Mouse (Mus musculus): ENCODE measurements around the gene Kifc1. TPM values are rescaled to one million over a fixed set of nuclear protein-coding genes. Genes with fewer than 3 reads are reported as not detected.
A peak's percentile ranks its signal among the peaks of the same experiment; 100 is the strongest.
"Not testable (repeated sequence)": the region's sequence is repeated elsewhere in the genome, so short reads cannot be mapped to it uniquely, and the experiment has no call there.

Kifc1 gene
- polyA plus RNA-seq, 1 experiment from 2014 or later: 54.0 TPM

DNA sequence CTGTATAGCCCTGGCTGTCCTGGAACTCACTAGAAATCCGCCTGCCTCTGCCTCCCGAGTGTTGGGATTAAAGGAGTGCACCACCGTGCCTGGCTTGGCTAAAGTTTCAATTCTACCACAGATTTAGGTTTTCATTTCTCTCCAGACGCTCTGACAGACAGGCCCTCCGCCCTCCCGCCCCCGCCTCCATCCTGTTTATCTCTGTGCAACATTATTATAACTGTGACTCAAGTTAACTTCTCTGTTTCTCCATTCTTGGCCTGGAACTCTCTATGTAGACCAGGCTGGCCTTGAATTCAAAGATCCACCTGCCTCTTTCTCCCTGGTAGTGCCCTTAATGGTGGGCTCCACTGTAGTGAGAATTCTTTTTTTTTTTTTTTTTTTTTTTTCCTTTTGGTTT is 12.0 kb upstream of the Kifc1 start:
- ChIA-PET POLR2A (no interaction called here), CTCF (no interaction called here)
- in situ Hi-C loops (cut with MboI; ENCODE audit: low pct_unique_long_range_greater_than_20kb): no loop called here
- no peak for ATAC-seq
- TF ChIP-seq CTCF (IDR thresholded peaks at IDR 0.05): no peak
- no peaks in the 10 kb centered on the region for H3K27me3 ChIP-seq
- no peak for DNase-seq (ENCODE audit: low read depth, low spot score)

DNA sequence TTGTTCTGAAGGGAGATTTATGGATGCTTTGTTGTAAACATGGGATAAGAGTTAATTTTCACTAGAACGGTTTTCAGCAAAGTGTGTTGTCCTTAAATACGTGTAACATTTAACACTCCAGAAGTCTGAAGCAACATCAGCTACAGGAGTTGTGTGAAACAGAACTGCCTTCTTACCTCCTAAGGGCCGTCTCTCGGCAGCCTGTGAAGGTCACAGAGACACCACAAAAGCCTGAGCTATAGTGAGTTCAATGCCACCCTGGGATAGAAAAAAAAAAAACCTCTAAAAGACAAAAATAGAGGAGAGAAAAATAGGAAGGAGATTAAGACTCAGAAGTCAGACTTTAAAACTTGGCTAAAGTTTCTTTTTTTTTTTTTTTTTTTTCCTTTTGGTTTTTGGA is 11.6 kb upstream of the Kifc1 start:
- no peak for TF ChIP-seq CTCF (IDR thresholded peaks at IDR 0.05)
- DNase-seq (ENCODE audit: low read depth, low spot score) (no peak), ATAC-seq (no peak)
- in situ Hi-C loops (cut with MboI; ENCODE audit: low pct_unique_long_range_greater_than_20kb): no loop called here
- ChIA-PET POLR2A (no interaction called here), CTCF (no interaction called here)
- H3K27me3 ChIP-seq: no peaks in the 10 kb centered on the region

DNA sequence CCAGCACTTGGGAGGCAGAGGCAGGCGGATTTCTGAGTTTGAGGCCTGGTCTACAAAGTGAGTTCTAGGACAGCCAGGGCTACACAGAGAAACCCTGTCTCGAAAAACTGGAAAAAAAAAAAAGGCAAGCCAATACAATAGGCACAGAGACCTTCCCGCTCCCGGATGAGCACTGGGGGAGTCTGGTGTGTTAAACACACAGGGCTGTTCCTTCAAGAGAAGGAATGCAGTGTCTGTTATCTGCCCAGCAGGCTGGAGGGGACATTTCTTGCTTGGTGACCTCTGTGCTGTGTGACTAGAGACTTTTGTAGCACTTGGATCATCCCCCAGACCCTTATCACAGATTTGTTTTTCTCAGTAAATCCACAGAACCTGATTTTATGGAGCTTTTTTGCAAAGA is 11.2 kb upstream of the Kifc1 start:
- TF ChIP-seq CTCF (IDR thresholded peaks at IDR 0.05): no peak
- in situ Hi-C loops (cut with MboI; ENCODE audit: low pct_unique_long_range_greater_than_20kb): no loop called here
- no peaks in the 10 kb centered on the region for H3K27me3 ChIP-seq

DNA sequence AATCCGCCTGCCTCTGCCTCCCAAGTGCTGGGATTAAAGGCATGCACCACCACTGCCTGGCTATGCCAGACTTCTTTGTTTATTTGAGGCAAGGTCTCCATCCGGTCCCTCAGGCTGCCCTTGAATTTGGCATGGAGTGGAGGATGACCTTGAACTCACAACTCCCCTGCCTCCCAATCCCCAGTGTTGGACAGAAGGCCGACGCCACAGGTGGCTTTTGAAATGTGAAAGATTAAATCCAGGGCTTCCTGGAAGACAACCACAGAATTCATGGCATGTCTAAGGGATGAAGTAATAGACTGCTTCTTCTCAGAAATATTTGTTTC is 10.5 kb upstream of the Kifc1 start:
- ChIA-PET POLR2A (no interaction called here), CTCF (no interaction called here)
- no peaks in the 10 kb centered on the region for H3K27me3 ChIP-seq
- TF ChIP-seq CTCF (IDR thresholded peaks at IDR 0.05): no peak
- no peak for ATAC-seq
- DNase-seq (ENCODE audit: low read depth, low spot score): no peak
- in situ Hi-C loops (cut with MboI; ENCODE audit: low pct_unique_long_range_greater_than_20kb): no loop called here

More for the DNA sequence above, 11.2 kb upstream of the Kifc1 start:
- DNase-seq (ENCODE audit: low read depth, low spot score) (no peak), ATAC-seq (no peak)
- ChIA-PET CTCF (no interaction called here), POLR2A (no interaction called here)

DNA sequence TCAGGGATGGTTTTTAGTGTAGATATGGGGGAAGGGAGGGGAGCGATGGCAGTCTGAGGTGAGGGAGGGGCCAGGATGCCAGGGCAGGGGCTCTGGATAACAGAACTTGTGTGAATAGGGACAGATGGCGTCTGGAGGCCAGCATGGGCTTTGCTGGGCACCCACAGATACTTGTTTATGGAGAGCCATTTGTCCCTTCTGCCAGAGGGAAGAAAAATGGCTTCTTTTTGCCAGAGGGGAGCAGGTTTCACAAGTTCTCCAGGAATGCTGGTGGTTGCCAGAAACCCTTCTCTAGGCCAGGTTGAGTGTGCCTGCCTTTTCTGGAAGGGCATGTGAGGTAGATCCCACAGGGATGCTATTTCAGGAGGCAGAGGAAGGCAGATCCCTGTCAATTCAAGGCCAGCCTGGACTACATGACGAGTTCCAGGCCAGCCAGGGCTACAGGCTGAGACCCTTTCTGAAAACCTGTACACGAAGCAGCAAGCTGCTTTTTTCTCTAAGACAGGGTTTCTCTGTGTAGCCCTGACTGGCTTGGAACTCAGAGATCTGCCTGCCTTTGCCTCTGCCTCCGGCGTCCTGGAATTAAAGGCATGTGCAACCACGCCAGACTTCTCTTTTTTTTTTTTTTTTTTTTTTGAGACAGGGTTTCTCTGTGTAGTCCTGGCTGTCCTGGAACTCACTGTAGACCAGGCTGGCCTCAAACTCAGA is 10.0 kb upstream of the Kifc1 start:
- TF ChIP-seq CTCF (IDR thresholded peaks at IDR 0.05): no peak
- CTCF ChIA-PET: no interaction called here
- in situ Hi-C loops (cut with MboI; ENCODE audit: low pct_unique_long_range_greater_than_20kb): no loop called here

DNA sequence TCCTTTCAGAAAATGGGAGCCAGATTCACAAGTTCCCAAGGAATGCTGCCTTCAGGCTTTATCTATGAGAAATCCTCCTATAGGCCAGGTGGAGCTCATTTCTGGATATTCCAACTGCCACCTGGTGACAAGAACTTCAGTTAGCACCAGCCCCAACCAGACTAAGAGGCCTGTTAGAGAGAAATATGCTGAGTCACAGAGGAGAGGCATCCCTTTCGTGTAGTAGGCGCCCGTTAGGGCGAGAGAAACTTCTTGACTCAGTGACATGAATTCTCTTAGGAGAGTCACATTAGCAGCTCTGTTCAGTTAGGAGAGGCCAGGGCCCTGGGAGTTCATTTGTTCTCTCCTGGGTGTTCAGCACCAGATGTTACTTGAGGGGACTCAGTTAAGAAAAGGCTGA is 9.2 kb upstream of the Kifc1 start:
- ChIA-PET POLR2A (no interaction called here), CTCF (no interaction called here)
- DNase-seq (ENCODE audit: low read depth, low spot score) (no peak), ATAC-seq (no peak)
- H3K27me3 ChIP-seq: no peaks in the 10 kb centered on the region
- in situ Hi-C loops (cut with MboI; ENCODE audit: low pct_unique_long_range_greater_than_20kb): no loop called here
- TF ChIP-seq CTCF (IDR thresholded peaks at IDR 0.05): no peak

More for the DNA sequence above, 10.0 kb upstream of the Kifc1 start:
- no peak for DNase-seq (ENCODE audit: low read depth, low spot score)
- H3K27me3 ChIP-seq: no peaks in the 10 kb centered on the region
- POLR2A ChIA-PET: no interaction called here
- no peak for ATAC-seq

DNA sequence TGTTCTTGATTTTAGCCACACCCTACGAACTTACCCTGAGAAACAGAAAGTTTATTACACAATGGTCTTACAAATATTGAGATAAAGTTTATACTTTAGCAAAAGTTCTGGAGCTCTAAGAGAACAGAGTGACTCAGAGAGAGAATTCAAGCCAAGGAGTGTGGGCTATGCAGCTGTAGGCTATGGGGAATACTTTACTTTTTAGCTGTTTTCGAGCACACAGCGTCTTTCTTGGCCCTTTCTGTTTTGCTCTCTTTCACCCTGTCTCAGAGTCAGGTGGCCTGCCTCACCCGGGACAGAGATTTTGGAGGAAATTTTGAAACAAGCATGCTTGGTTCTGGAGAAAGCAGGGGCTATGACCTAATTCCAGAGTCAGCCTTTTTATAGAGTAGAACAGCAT is 7.7 kb upstream of the Kifc1 start:
- in situ Hi-C loops (cut with MboI; ENCODE audit: low pct_unique_long_range_greater_than_20kb); H3K27me3 ChIP-seq; ATAC-seq; DNase-seq (ENCODE audit: low read depth, low spot score): not testable (repeated sequence)
- ChIA-PET POLR2A (interaction anchor here (1.0 kb wide), 1 partner anchor 10 kb away, joined by 4 read pairs; no protein-coding TSS in a partner anchor), CTCF (interaction anchor here (0.8 to 5.6 kb wide), 5 partner anchors 10 to 42 kb away, joined by 3 to 38 read pairs (median 4); partner anchors contain the start of genes Daxx, Pfdn6 and Wdr46)

DNA sequence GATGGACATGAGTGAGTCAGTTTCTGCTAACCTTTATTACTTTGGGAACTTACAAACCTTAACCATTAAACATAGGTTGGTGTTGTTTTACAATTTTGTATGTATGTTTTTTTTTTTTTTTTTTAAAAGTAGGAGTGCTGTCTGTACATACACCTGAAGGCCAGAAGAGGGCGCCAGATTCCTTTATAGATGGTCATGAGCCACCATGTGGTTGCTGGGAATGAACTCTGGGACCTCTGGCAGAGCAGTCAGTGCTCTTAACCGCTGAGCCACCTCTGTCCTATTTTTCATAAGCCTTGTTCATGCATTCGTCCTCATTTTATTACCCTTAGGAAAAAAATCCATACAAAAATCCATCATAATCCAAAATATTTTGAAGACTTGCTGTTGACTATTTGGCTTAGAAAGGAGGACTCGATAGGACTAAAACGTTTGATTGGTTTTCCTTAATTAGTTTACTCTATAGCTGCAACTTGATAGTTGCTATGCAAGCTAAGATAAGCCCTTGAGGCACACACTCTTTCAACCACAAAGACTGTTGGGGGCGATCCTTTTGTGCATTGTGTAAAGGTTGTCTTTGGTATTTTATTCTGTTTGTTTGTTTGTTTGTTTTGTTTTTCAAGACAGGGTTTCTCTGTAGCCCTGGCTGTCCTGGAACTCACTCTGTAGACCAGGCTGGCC is 6.8 kb upstream of the Kifc1 start:
- TF ChIP-seq CTCF (IDR thresholded peaks at IDR 0.05): peak; percentile 78
- DNase-seq (ENCODE audit: low read depth, low spot score): no peak
- in situ Hi-C loops (cut with MboI; ENCODE audit: low pct_unique_long_range_greater_than_20kb): no loop called here

DNA sequence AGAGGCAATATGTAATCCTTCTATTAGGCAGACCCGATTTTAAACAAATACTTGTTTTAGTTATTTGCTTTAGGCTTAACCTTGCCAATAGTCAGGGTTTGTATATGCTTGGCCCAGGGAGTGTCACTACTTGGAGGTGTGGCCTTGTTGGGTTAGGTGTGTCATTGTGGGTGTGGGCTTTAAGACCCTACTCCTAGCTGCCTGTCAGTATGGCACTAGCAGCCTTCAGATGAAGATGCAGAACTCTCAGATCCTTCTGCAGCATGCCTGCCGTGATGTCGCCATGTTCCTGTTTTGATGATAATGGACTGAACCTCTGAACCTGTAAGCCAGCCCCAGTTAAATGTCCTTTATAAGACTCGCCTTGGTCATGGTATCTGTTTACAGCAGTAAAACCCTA is 2.5 kb upstream of the Kifc1 start:
- in situ Hi-C loops (cut with MboI; ENCODE audit: low pct_unique_long_range_greater_than_20kb); POLR2A ChIA-PET; DNase-seq (ENCODE audit: low read depth, low spot score); H3K27me3 ChIP-seq; ATAC-seq; CTCF ChIA-PET: not testable (repeated sequence)

More for the DNA sequence above, 6.8 kb upstream of the Kifc1 start:
- ChIA-PET CTCF (interaction anchor here (0.6 to 5.6 kb wide), 6 partner anchors 11 to 43 kb away, joined by 3 to 38 read pairs (median 4); partner anchors contain the start of genes Daxx, Pfdn6 and Wdr46), POLR2A (interaction anchor here (1.0 kb wide), 1 partner anchor 11 kb away, joined by 4 read pairs; no protein-coding TSS in a partner anchor)
- H3K27me3 ChIP-seq: no peaks in the 10 kb centered on the region
- ATAC-seq: no peak

DNA sequence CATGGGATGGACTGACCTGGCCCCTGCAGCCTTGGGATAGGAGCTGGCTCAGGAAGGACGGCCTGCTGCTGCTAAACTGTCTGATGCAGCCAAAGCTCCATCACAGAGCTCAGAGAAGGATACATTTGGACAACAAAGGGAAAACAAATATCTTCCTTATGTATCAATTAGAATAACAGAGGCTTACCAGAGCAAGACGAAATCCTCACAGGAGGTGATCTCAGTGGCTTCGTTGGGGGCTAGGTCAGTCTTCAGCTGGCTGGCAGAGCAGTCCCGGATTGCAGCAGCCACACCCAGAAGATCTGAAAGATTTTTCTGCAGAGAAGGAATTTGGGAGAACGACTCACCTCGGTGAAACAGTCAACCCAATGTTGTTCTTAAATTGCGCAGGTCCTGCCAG is 2.0 kb upstream of the Kifc1 start:
- no peaks in the 10 kb centered on the region for H3K27me3 ChIP-seq
- ChIA-PET POLR2A (no interaction called here), CTCF (no interaction called here)
- no peak for ATAC-seq
- no peak for DNase-seq (ENCODE audit: low read depth, low spot score)
- TF ChIP-seq CTCF (IDR thresholded peaks at IDR 0.05): no peak
- in situ Hi-C loops (cut with MboI; ENCODE audit: low pct_unique_long_range_greater_than_20kb): no loop called here

DNA sequence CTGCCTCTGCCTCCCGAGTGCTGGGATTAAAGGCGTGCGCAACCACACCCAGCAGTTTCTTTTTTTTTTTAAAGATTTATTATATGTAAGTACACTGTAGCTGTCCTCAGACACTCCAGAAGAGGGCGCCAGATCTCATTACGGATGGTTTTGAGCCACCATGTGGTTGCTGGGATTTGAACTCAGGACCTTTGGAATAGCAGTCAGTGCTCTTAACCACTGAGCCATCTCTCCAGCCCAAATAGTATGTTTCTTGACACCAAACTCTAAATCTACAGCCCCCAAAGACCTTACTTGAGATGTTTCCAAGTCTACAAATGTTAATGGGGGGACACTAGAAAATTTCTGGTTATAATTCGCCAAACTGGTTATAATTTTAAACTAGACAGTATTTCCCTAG is 1.4 kb upstream of the Kifc1 start:
- H3K27me3 ChIP-seq; DNase-seq (ENCODE audit: low read depth, low spot score); POLR2A ChIA-PET; ATAC-seq; in situ Hi-C loops (cut with MboI; ENCODE audit: low pct_unique_long_range_greater_than_20kb); CTCF ChIA-PET: not testable (repeated sequence)
- peak; percentile 61 for TF ChIP-seq CTCF (IDR thresholded peaks at IDR 0.05)
